Mouse (Mus musculus) heart, postnatal 0 days (tissue): ENCODE measurements around the gene Slc52a3.

Source experiments
- CTCF ChIP-seq: IDR thresholded peaks from 2 replicates; pipeline ENCODE4 v1.5.1; 2016; ENCODE audit warnings: antibody characterized with exemption, control low read depth, low read depth
- EP300 ChIP-seq: IDR thresholded peaks from 2 replicates; pipeline ENCODE4 v1.6.1; 2016; ENCODE audit warnings: antibody characterized with exemption, low read depth

GRCm38 (mm10) chr2:151999669-152000290, 3.5 kb downstream of the Slc52a3 start:
- TF ChIP-seq CTCF: no peak
- no peak for TF ChIP-seq EP300
